ENCODE assay signal across 11 mouse cellular contexts in the genomic region with DNA sequence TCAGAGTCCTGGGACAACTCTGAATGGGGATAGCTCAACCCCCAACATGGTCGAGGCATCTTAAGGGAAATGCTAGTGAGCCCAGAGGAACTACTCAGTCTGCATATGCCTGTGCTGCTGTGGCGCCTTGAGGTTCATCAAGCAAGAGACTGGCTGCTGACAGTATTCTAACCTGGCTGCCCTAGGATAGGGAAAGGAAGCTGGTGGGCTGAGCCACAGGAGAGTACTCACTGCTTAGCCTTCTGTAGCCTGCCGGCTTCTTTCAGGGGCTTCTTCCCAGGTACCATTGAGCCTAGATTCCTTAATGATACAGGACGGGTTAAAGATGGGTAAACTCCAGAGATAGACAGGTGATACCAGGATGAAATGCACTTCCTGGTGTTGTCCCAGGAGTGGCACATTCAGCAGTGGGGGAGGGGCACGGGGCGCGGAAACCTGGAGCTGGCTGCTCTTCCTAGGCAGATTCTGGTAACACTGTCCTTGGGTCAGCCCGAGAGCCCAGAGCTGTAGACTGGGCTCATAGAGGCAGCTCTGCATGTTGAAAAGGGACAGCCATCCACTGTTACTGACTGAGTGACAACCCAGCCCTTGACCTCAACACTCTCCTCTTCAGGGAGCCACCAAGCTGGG. TPM values are rescaled to one million over a fixed set of nuclear protein-coding genes. Genes with fewer than 3 reads are reported as not detected.
DNase-seq lines count a peak whose midpoint lies in the region; ATAC-seq and TF ChIP-seq lines count a peak whose summit lies in the region.
"Had no signal": no experiment of that assay in that cellular context is flagged by ENCODE, and none has a peak within 500 bp of the region (broad histone marks: within the 10 kb centered on the region; RNA-seq: fewer than 3 reads in every experiment).

No protein-coding gene starts in this region.

- peaks cover 15% of the 10 kb centered on the region; the same call in 1 of the 2 replicates for H3K27me3 ChIP-seq in forebrain, embryonic 13.5 days
- peaks cover 47% of the 10 kb centered on the region for H3K27me3 ChIP-seq in midbrain, embryonic 10.5 days (ENCODE audit: low read depth, poor library complexity, severe bottlenecking)

- H3K36me3 ChIP-seq in forebrain, embryonic 13.5 days (ENCODE audit: poor library complexity, severe bottlenecking): no peaks in the 10 kb centered on the region
- no peaks in the 10 kb centered on the region for H3K36me3 ChIP-seq in midbrain, embryonic 10.5 days
- H3K36me3 ChIP-seq: limb, embryonic 12.5 days had no signal

- peak overlapping the region; percentile 81 for H3K4me2 ChIP-seq in forebrain, embryonic 13.5 days

- H3K4me1 ChIP-seq in forebrain, embryonic 13.5 days: peaks cover 62% of the 10 kb centered on the region
- peaks cover 65% of the 10 kb centered on the region for H3K4me1 ChIP-seq in midbrain, embryonic 10.5 days

- TF ChIP-seq CTCF in brain, embryonic 14.5 days (IDR thresholded peaks at IDR 0.05; ENCODE audit: borderline replicate concordance, extremely low read depth, insufficient read depth, insufficient read length): no peak

- peak; percentile 12 for DNase-seq in cerebellum, adult 11 months
- peak; percentile 40 for DNase-seq in brain, embryonic 14.5 days (ENCODE audit: low read depth)
- DNase-seq in midbrain, embryonic 10.5 days (ENCODE audit: low spot score): no peak
- DNase-seq in testis, postnatal 10 days (ENCODE audit: low spot score): no peak
- DNase-seq in thymus, postnatal 4 days: no peak
- no peak for DNase-seq in gastrocnemius, adult 18-20 months (ENCODE audit: low spot score)
- DNase-seq: gastrocnemius, adult 2 months; lung, postnatal 14 days had no signal

- peak overlapping the region; percentile 63; the same call in 1 of the 2 replicates for H3K27ac ChIP-seq in forebrain, embryonic 13.5 days
- no peak overlapping the region for H3K27ac ChIP-seq in midbrain, embryonic 10.5 days (replicated peaks)
- H3K27ac ChIP-seq: gastrocnemius, adult 2 months; limb, embryonic 12.5 days had no signal

- H3K9ac ChIP-seq in forebrain, embryonic 13.5 days: peak overlapping the region; percentile 90
- H3K9ac ChIP-seq: limb, embryonic 12.5 days had no signal

- no peaks in the 10 kb centered on the region for H3K9me3 ChIP-seq in forebrain, embryonic 13.5 days (replicated peaks)
- no peaks in the 10 kb centered on the region for H3K9me3 ChIP-seq in midbrain, embryonic 10.5 days (replicated peaks)
- H3K9me3 ChIP-seq: limb, embryonic 12.5 days had no signal

- TF ChIP-seq POLR2A in brain, embryonic 14.5 days (IDR thresholded peaks at IDR 0.05; ENCODE audit: borderline replicate concordance, extremely low read depth, insufficient read depth, insufficient read length, poor library complexity, severe bottlenecking): no peak

- WGBS in forebrain, embryonic 13.5 days: 11% methylated on average over 8 of the region's 8 CpGs
- WGBS in midbrain, embryonic 10.5 days: 29% methylated on average over 8 of the region's 8 CpGs

- no peak for ATAC-seq in cerebellum, adult (ENCODE audit: insufficient number of reproducible peaks, low FRiP score, low TSS enrichment)
- ATAC-seq in forebrain, embryonic 13.5 days: no peak

- peak overlapping the region; percentile 78 for H3K4me3 ChIP-seq in forebrain, embryonic 13.5 days
- peak overlapping the region; percentile 84 for H3K4me3 ChIP-seq in midbrain, embryonic 10.5 days
- H3K4me3 ChIP-seq: gastrocnemius, adult 2 months had no signal

RNA-seq across cellular contexts. Expression of a gene that starts 1.7 kb away (rescaled TPM):
- 60.4 and 69.0 TPM in 2 replicates for polyA plus RNA-seq in brain, embryonic 14.5 days (2012; rRNA removed)
- polyA plus RNA-seq in forebrain, embryonic 13.5 days (2015; fragmentation: Nextera tagmentation; extraction: Ambion mirVana): 11.1 and 12.9 TPM in 2 replicates
- polyA plus RNA-seq in midbrain, embryonic 10.5 days (2016; fragmentation: Nextera tagmentation; extraction: Ambion mirVana): 5.9 TPM in 2 replicates
- 1 to 10 TPM; 3.6 to 6.9 TPM for total RNA-seq in gastrocnemius, adult 18-20 months (2021)

Comparison
In these comparisons a context has a peak if more than half of its experiments do, and no peak if none do; other contexts are left out.
1. DNase-seq: peak in cerebellum, adult 11 months (single experiment) and brain, embryonic 14.5 days (single experiment); none in midbrain, embryonic 10.5 days (single experiment), testis, postnatal 10 days (single experiment), thymus, postnatal 4 days (single experiment) and gastrocnemius, adult 18-20 months (single experiment).